Mouse (Mus musculus): ENCODE results near the gene Gpr183. TPM values are rescaled to one million over a fixed set of nuclear protein-coding genes. Genes with fewer than 3 reads are reported as not detected.

Gene Gpr183
- polyA plus RNA-seq, 1 experiment from 2014 or later = 3.0 TPM

DNA sequence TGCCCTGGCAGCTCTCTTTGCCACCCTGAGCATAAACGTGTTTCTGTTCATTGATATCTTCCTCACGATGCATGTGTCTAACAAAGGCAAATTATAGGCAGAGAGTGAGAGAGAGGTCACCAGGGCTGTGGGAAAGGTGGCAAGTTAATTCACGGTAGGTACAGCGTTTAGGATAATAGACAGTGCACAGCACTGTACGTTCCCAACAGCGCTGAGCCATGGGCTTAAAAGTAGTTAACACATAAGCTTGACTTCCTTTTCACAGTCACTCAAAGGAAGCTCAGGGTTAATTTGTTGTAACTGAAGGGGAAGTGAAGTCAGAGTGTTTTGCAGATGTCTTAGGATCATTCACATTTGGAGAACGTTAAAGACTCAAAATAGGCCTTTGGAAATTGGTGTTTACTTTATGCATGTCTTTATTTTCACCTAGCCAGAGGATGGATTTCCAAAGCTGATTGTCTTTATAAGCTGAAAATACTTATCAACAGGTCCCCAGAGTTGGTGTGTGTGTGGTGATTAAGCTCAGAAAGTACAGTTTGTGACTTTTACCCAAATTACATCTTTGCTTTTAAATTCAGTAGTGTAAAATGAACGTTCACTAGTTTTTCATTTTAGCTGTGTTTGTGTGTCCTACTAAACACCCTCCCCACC is 58.5 kb downstream of the Gpr183 start:
- Histone ChIP-seq H3K9me3 (ENCODE audit: control insufficient read depth, low read length) (no peaks in the 10 kb centered on the region), H3K4me1 (ENCODE audit: control insufficient read depth, insufficient read depth, low read length) (no peaks in the 10 kb centered on the region), H3K4me3 (ENCODE audit: low read depth, low read length) (no peak overlapping the region), H3K9ac (ENCODE audit: low read length) (no peak overlapping the region), H3K4me2 (ENCODE audit: low read depth, severe bottlenecking) (no peak overlapping the region), H3K36me3 (ENCODE audit: control insufficient read depth, insufficient read depth, low read length) (peaks cover 2% of the 10 kb centered on the region; the same call in 1 of the 2 replicates), H3K27me3 (ENCODE audit: control insufficient read depth, insufficient read depth, low read length) (no peaks in the 10 kb centered on the region), H3K27ac (replicated peaks; ENCODE audit: low read depth, low read length) (no peak overlapping the region)
- WGBS = 70% methylated on average over 8 of the region's 8 CpGs
- DNase-seq (ENCODE audit: low spot score) = no peak
- ATAC-seq (ENCODE audit: insufficient number of reproducible peaks, low FRiP score, low TSS enrichment, low read depth) = no peak

DNA sequence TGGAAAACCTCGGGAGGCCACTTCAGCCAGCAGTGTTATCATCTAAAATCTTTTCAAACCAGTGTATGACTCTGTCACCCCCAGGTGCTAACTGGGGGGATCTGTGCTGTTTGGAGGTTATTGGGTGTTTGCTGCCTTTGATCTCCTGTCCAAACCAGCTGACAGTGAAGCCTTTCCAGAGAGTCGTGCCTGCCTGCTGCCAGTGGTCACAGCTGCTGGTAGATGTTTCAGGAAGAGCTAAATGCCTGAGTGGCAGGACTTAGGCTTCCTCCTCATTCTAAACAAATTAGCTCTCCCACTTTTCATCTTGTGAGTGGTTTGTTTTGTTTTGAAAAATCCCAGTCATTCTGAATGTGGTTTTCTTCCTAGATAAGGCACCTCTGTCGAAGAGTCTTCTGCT is 60.2 kb downstream of the Gpr183 start:
- no peaks in the 10 kb centered on the region for H3K9me3 ChIP-seq (ENCODE audit: control insufficient read depth, low read length)
- no peaks in the 10 kb centered on the region for H3K27me3 ChIP-seq (ENCODE audit: control insufficient read depth, insufficient read depth, low read length)
- no peak overlapping the region for H3K9ac ChIP-seq (ENCODE audit: low read length)
- no peak overlapping the region for H3K4me2 ChIP-seq (ENCODE audit: low read depth, severe bottlenecking)
- ATAC-seq (ENCODE audit: insufficient number of reproducible peaks, low FRiP score, low TSS enrichment, low read depth) (no peak), DNase-seq (ENCODE audit: low spot score) (no peak)
- H3K4me1 ChIP-seq (ENCODE audit: control insufficient read depth, insufficient read depth, low read length) = no peaks in the 10 kb centered on the region
- H3K36me3 ChIP-seq (ENCODE audit: control insufficient read depth, insufficient read depth, low read length) = 0 out of 2 replicates have a peak, but pooled peaks cover 2% of the 10 kb centered on the region
- no peak overlapping the region for H3K27ac ChIP-seq (replicated peaks; ENCODE audit: low read depth, low read length)
- H3K4me3 ChIP-seq (ENCODE audit: low read depth, low read length) = no peak overlapping the region
- 17% methylated on average over 3 of the region's 3 CpGs for WGBS

- H3K4me3 ChIP-seq (ENCODE audit: low read depth, low read length) = no peak overlapping the region
- H3K9ac ChIP-seq (ENCODE audit: low read length) = no peak overlapping the region
- no peak for ATAC-seq (ENCODE audit: insufficient number of reproducible peaks, low FRiP score, low TSS enrichment, low read depth)
- H3K4me1 ChIP-seq (ENCODE audit: control insufficient read depth, insufficient read depth, low read length) = no peaks in the 10 kb centered on the region
- WGBS = 93% methylated on average over 7 of the region's 7 CpGs
- no peak for DNase-seq (ENCODE audit: low spot score)
- 0 out of 2 replicates have a peak, but pooled peaks cover 2% of the 10 kb centered on the region for H3K36me3 ChIP-seq (ENCODE audit: control insufficient read depth, insufficient read depth, low read length)
- no peaks in the 10 kb centered on the region for H3K27me3 ChIP-seq (ENCODE audit: control insufficient read depth, insufficient read depth, low read length)
- no peaks in the 10 kb centered on the region for H3K9me3 ChIP-seq (ENCODE audit: control insufficient read depth, low read length)
- H3K27ac ChIP-seq (replicated peaks; ENCODE audit: low read depth, low read length) = no peak overlapping the region
- no peak overlapping the region for H3K4me2 ChIP-seq (ENCODE audit: low read depth, severe bottlenecking)
These were observed 61.6 kb downstream of the Gpr183 start for GRCm38 (mm10) chr14:121903381-121903876.

Other genes starting within 250 kb of the Gpr183 start
- 5.8 and 6.5 TPM in 2 replicates for gene Dock9, start 167.4 kb downstream of the Gpr183 start, polyA plus RNA-seq (2014; fragmentation: Nextera tagmentation; extraction: Ambion mirVana)
- 71.2 and 75.4 TPM in 2 replicates for gene Ubac2, start 86.6 kb downstream of the Gpr183 start, polyA plus RNA-seq (2014; fragmentation: Nextera tagmentation; extraction: Ambion mirVana)
- gene Gpr18, start 49.4 kb downstream of the Gpr183 start, polyA plus RNA-seq (2014; fragmentation: Nextera tagmentation; extraction: Ambion mirVana) = 0.09 and 0.21 TPM in 2 replicates
- not detected in 2 replicates for gene Timm8a2, start 69.5 kb upstream of the Gpr183 start, polyA plus RNA-seq (2014; fragmentation: Nextera tagmentation; extraction: Ambion mirVana)
- 117 and 119 TPM in 2 replicates for gene Tm9sf2, start 141.8 kb upstream of the Gpr183 start, polyA plus RNA-seq (2014; fragmentation: Nextera tagmentation; extraction: Ambion mirVana)
- 27.9 and 28.1 TPM in 2 replicates for gene Clybl, start 216.5 kb upstream of the Gpr183 start, polyA plus RNA-seq (2014; fragmentation: Nextera tagmentation; extraction: Ambion mirVana)